Mouse (Mus musculus) liver, embryonic 14.5 days (tissue): ENCODE data around the gene Gm45785.

Source experiments
- CTCF ChIP-seq: IDR thresholded peaks from 2 replicates; pipeline ENCODE4 v1.5.1; 2016; ENCODE audit warnings: antibody characterized with exemption, low read depth, control low read depth
- EP300 ChIP-seq: IDR thresholded peaks from 2 replicates; pipeline ENCODE4 v1.6.1; 2016; ENCODE audit warnings: antibody characterized with exemption, low read depth

- TF ChIP-seq CTCF (no peak), EP300 (no peak)
Observed at GRCm38 (mm10) chr7:140788053-140788435, 68.1 kb downstream of the Gm45785 start.
